Mouse (Mus musculus): ENCODE measurements around the gene Olfr765. TPM values are rescaled to one million over a fixed set of nuclear protein-coding genes. Genes with fewer than 3 reads are reported as not detected.
"Not testable (repeated sequence)": the region's sequence is repeated elsewhere in the genome, so short reads cannot be mapped to it uniquely, and the experiment has no call there.

The Olfr765 gene
- polyA plus RNA-seq, 1 experiment from 2014 or later, result not detected

- Histone ChIP-seq H3K36me3 (ENCODE audit: control insufficient read depth, insufficient read depth, low read length) (no peaks in the 10 kb centered on the region), H3K27ac (replicated peaks) (no peak overlapping the region), H3K4me3 (ENCODE audit: low read depth, low read length) (no peak overlapping the region), H3K9me3 (ENCODE audit: control insufficient read depth, low read length) (no peaks in the 10 kb centered on the region), H3K4me2 (replicated peaks; ENCODE audit: low read depth) (no peak overlapping the region), H3K27me3 (ENCODE audit: control insufficient read depth, insufficient read depth, low read length) (no peaks in the 10 kb centered on the region), H3K9ac (ENCODE audit: low read length) (no peak overlapping the region), H3K4me1 (replicated peaks; ENCODE audit: control insufficient read depth, insufficient read depth) (no peaks in the 10 kb centered on the region)
- no peak for TF ChIP-seq EP300 (optimal IDR thresholded peaks at IDR 0.05)
- TF ChIP-seq CTCF (IDR thresholded peaks at IDR 0.05; ENCODE audit: low read depth), result peak; percentile 79
- DNase-seq (ENCODE audit: low spot score), result peak; percentile 43
- no peak for ATAC-seq (ENCODE audit: low FRiP score, low TSS enrichment)
- 58% methylated on average over 3 of the region's 3 CpGs for WGBS
These were observed 23.7 kb downstream of the Olfr765 start for GRCm38 (mm10) chr10:129026018-129026662.

GRCm38 (mm10) chr10:129023319-129023718 lies 26.5 kb downstream of the Olfr765 start:
- ATAC-seq (ENCODE audit: low FRiP score, low TSS enrichment) (no peak), DNase-seq (ENCODE audit: low spot score) (no peak)
- TF ChIP-seq CTCF (IDR thresholded peaks at IDR 0.05; ENCODE audit: low read depth), result 0 out of 2 replicates have a peak, but pooled peaks have one; percentile 18
- TF ChIP-seq EP300 (optimal IDR thresholded peaks at IDR 0.05), result no peak
- no peaks in the 10 kb centered on the region for H3K36me3 ChIP-seq (ENCODE audit: control insufficient read depth, insufficient read depth, low read length)
- H3K4me2 ChIP-seq (replicated peaks; ENCODE audit: low read depth), result no peak overlapping the region
- no peak overlapping the region for H3K27ac ChIP-seq (replicated peaks)
- H3K4me3 ChIP-seq (ENCODE audit: low read depth, low read length), result no peak overlapping the region
- no peaks in the 10 kb centered on the region for H3K27me3 ChIP-seq (ENCODE audit: control insufficient read depth, insufficient read depth, low read length)
- H3K9ac ChIP-seq (ENCODE audit: low read length), result no peak overlapping the region
- H3K4me1 ChIP-seq (replicated peaks; ENCODE audit: control insufficient read depth, insufficient read depth), result no peaks in the 10 kb centered on the region
- H3K9me3 ChIP-seq (ENCODE audit: control insufficient read depth, low read length), result no peaks in the 10 kb centered on the region

DNA sequence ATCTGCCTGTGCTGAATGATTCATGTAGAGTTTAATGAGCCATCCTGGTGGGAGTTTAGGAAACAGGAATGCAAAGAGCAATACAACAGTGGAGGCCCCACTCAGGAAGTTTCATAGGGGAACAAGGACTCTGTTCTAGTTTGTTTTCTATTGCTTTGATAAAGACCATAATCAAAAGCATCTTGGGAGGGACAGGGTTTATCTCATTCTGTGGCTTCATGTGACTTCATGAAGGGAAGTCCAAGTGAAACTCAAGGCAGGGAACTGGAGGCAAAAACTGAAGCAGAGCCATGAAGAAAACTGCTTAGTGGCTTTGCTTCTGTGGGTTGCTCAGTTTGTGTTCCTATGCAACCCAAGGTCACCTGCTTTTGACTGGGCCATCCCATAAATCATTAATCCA lies 35.3 kb downstream of the Olfr765 start:
- no peak overlapping the region for H3K4me3 ChIP-seq (ENCODE audit: low read depth, low read length)

GRCm38 (mm10) chr10:129011511-129011910 lies 38.3 kb downstream of the Olfr765 start:
- DNase-seq (ENCODE audit: low spot score); H3K9me3 ChIP-seq (ENCODE audit: control insufficient read depth, low read length); H3K4me2 ChIP-seq (replicated peaks; ENCODE audit: low read depth); H3K27ac ChIP-seq (replicated peaks); H3K36me3 ChIP-seq (ENCODE audit: control insufficient read depth, insufficient read depth, low read length); H3K9ac ChIP-seq (ENCODE audit: low read length); H3K4me1 ChIP-seq (replicated peaks; ENCODE audit: control insufficient read depth, insufficient read depth); H3K4me3 ChIP-seq (ENCODE audit: low read depth, low read length); H3K27me3 ChIP-seq (ENCODE audit: control insufficient read depth, insufficient read depth, low read length): not testable (repeated sequence)
- 0 out of 2 replicates have a peak, but pooled peaks have one; percentile 12 for ATAC-seq (ENCODE audit: low FRiP score, low TSS enrichment)
- WGBS, result 69% methylated on average over 2 of the region's 5 CpGs

More for the DNA sequence above, 35.3 kb downstream of the Olfr765 start:
- Histone ChIP-seq H3K9ac (ENCODE audit: low read length) (no peak overlapping the region), H3K4me2 (replicated peaks; ENCODE audit: low read depth) (no peak overlapping the region), H3K27me3 (ENCODE audit: control insufficient read depth, insufficient read depth, low read length) (no peaks in the 10 kb centered on the region), H3K27ac (replicated peaks) (no peak overlapping the region), H3K4me1 (replicated peaks; ENCODE audit: control insufficient read depth, insufficient read depth) (no peaks in the 10 kb centered on the region), H3K36me3 (ENCODE audit: control insufficient read depth, insufficient read depth, low read length) (no peaks in the 10 kb centered on the region), H3K9me3 (ENCODE audit: control insufficient read depth, low read length) (no peaks in the 10 kb centered on the region)
- ATAC-seq (ENCODE audit: low FRiP score, low TSS enrichment) (no peak), DNase-seq (ENCODE audit: low spot score) (no peak)
- no peak for TF ChIP-seq CTCF (IDR thresholded peaks at IDR 0.05; ENCODE audit: low read depth)
- no peak for TF ChIP-seq EP300 (optimal IDR thresholded peaks at IDR 0.05)

GRCm38 (mm10) chr10:129010288-129010841 lies 39.4 kb downstream of the Olfr765 start, which contains the start of gene Olfr763:
Olfr763 (plus strand) TSS chr10:129010791.
- Histone ChIP-seq H3K27me3 (ENCODE audit: control insufficient read depth, insufficient read depth, low read length) (no peaks in the 10 kb centered on the region), H3K4me2 (replicated peaks; ENCODE audit: low read depth) (no peak within 1 kb of the TSS), H3K4me1 (replicated peaks; ENCODE audit: control insufficient read depth, insufficient read depth) (no peaks in the 10 kb centered on the region), H3K4me3 (ENCODE audit: low read depth, low read length) (no peak within 1 kb of the TSS), H3K27ac (replicated peaks) (no peak within 1 kb of the TSS), H3K9ac (ENCODE audit: low read length) (no peak within 1 kb of the TSS), H3K9me3 (ENCODE audit: control insufficient read depth, low read length) (no peaks in the 10 kb centered on the region), H3K36me3 (ENCODE audit: control insufficient read depth, insufficient read depth, low read length) (no peaks in the 10 kb centered on the region)
- TF ChIP-seq CTCF (IDR thresholded peaks at IDR 0.05; ENCODE audit: low read depth), result no peak
- no peak for TF ChIP-seq EP300 (optimal IDR thresholded peaks at IDR 0.05)
- ATAC-seq (ENCODE audit: low FRiP score, low TSS enrichment) (no peak), DNase-seq (ENCODE audit: low spot score) (no peak)
- 79% methylated on average over 2 of the region's 2 CpGs for WGBS
